Mouse (Mus musculus) hindbrain, embryonic 10.5 days (tissue): ENCODE data around the gene Magi2. TPM values are rescaled to one million over a fixed set of nuclear protein-coding genes. Genes with fewer than 3 reads are reported as not detected.

ENCODE experiments used
- DNase-seq: peaks from one replicate; pipeline ENCODE4 v3.0.0-alpha.2; 2017; ENCODE audit warnings: low spot score
- H3K27ac ChIP-seq: fragments of 300-500 bp; sonication (generic); 2 replicates; pipeline ENCODE4 v1.5.1; 2016; ENCODE audit warnings: mild to moderate bottlenecking, moderate library complexity
- H3K27me3 ChIP-seq: fragments of 300-500 bp; sonication (generic); 2 replicates; pipeline ENCODE4 v1.6.1; 2016; ENCODE audit warnings: mild to moderate bottlenecking; ENCODE audit not compliant: poor library complexity, insufficient read depth, severe bottlenecking
- H3K36me3 ChIP-seq: fragments of 300-500 bp; sonication (generic); 2 replicates; pipeline ENCODE4 v1.6.1; 2016; ENCODE audit warnings: mild to moderate bottlenecking, moderate library complexity
- H3K4me1 ChIP-seq: fragments of 300-500 bp; sonication (generic); replicated peaks from 2 replicates; pipeline ENCODE4 v1.6.1; 2016; ENCODE audit warnings: mild to moderate bottlenecking
- H3K4me3 ChIP-seq: fragments of 300-500 bp; sonication (generic); 2 replicates; pipeline ENCODE4 v1.5.1; 2016; ENCODE audit warnings: mild to moderate bottlenecking, moderate library complexity
- H3K9me3 ChIP-seq: fragments of 300-500 bp; sonication (generic); 2 replicates; pipeline ENCODE4 v1.6.1; 2016; ENCODE audit warnings: mild to moderate bottlenecking, moderate library complexity
- WGBS: fragments of 180-500 bp; shearing (Covaris S2); methylation state at CpG from one replicate; pipeline ENCODE4 v1.1.7; 2016; 5-methylcytosine and 5-hydroxymethylcytosine counted together
- polyA plus RNA-seq: library from polyadenylated mRNA; unstranded; fragments of >200 nt; fragmentation: Nextera tagmentation; extraction: Ambion mirVana; gene quantifications from 2 replicates; pipeline ENCODE4 v1.2.1, GENCODE M21; 2016

The Magi2 gene
- polyA plus RNA-seq, 1 experiment from 2014 or later, result 9.9 TPM

GRCm38 (mm10) chr5:19908706-19909060 is 681.8 kb downstream of the Magi2 start:
- no peaks in the 10 kb centered on the region for H3K36me3 ChIP-seq
- 1% methylated on average over 5 of the region's 5 CpGs for WGBS
- H3K27me3 ChIP-seq, result peaks cover 14% of the 10 kb centered on the region
- peaks cover 26% of the 10 kb centered on the region for H3K4me1 ChIP-seq
- H3K4me3 ChIP-seq, result peak overlapping the region; percentile 58
- peak overlapping the region; percentile 75; the same call in 1 of the 2 replicates for H3K27ac ChIP-seq
- no peaks in the 10 kb centered on the region for H3K9me3 ChIP-seq
- no peak for DNase-seq

- Histone ChIP-seq H3K4me1 (peaks cover 26% of the 10 kb centered on the region), H3K36me3 (no peaks in the 10 kb centered on the region), H3K4me3 (peak overlapping the region; percentile 58), H3K27ac (peak overlapping the region; percentile 75; the same call in 1 of the 2 replicates), H3K27me3 (peaks cover 14% of the 10 kb centered on the region), H3K9me3 (no peaks in the 10 kb centered on the region)
- WGBS, result 3% methylated on average over 11 of the region's 11 CpGs
- DNase-seq, result peak; percentile 33
Observed at GRCm38 (mm10) chr5:19909071-19909470, 682.2 kb downstream of the Magi2 start.

DNA sequence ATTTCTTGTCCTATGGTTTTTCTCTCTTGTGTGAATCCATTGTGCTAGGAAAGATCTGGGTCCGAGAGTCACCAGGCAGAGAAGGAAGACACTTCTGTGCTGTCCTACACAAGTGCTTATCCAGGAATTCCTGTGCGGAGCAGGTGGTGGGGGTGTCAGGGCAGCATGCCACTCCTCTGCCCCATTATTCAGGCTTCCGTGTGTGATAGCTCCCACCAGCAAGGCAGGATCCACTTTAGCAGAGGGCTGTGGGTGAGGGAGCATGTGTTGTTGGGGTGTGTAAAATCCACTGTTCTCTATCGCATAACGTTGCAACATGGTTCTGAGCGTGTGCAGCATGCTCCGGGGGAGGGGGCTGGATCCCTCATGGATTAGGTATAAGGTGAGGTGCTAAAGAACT is 682.8 kb downstream of the Magi2 start:
- peak overlapping the region; percentile 58 for H3K4me3 ChIP-seq
- no peak for DNase-seq
- 72% methylated on average over 7 of the region's 7 CpGs for WGBS
- no peak overlapping the region for H3K27ac ChIP-seq
- H3K4me1 ChIP-seq, result peaks cover 26% of the 10 kb centered on the region
- H3K27me3 ChIP-seq, result peaks cover 14% of the 10 kb centered on the region
- no peaks in the 10 kb centered on the region for H3K9me3 ChIP-seq
- no peaks in the 10 kb centered on the region for H3K36me3 ChIP-seq

DNA sequence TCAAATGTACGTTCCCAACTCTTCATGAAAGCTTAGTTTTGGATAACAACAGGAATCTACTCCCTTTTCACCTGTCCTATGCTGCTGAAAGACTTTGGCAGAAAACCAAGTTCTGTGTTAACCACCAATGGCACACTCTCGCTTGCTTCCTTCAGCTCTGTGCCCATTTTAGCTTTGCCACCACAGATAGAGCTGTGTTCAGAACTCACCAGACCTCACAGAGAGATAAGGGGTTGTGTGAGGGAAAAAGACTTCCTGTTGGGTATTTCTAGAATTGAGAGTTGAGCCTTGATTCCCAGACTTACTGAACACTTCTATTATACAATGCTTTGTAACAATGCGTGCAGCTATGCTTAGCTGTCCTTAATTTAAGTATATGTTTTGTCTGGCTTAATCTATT is 705.3 kb downstream of the Magi2 start:
- H3K27ac ChIP-seq, result no peak overlapping the region
- H3K9me3 ChIP-seq, result no peaks in the 10 kb centered on the region
- H3K4me3 ChIP-seq, result no peak overlapping the region
- H3K27me3 ChIP-seq, result no peaks in the 10 kb centered on the region
- 85% methylated on average over 3 of the region's 3 CpGs for WGBS
- H3K4me1 ChIP-seq, result no peaks in the 10 kb centered on the region
- no peak for DNase-seq
- no peaks in the 10 kb centered on the region for H3K36me3 ChIP-seq

DNA sequence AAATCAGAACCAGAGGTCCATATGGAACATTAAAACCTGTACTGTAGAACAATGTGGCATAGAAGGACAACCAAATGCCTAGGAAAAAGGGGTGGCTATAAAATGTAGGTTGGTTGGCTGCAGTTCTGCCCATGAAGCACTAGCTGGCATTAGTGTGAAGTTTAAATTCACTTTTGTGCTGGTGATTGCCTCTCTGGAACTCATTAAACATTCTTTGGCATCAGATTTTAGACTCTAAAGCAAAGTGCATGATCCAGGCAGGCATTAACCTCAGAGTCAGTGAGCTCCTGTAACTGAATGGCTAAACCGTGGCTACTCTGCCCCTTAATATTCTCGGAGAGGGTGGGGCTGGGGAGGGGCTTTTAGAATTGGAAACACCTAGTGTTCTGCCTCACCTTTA is 706.4 kb downstream of the Magi2 start:
- DNase-seq, result no peak
- 82% methylated on average over 2 of the region's 2 CpGs for WGBS

GRCm38 (mm10) chr5:19951102-19951501 is 724.3 kb downstream of the Magi2 start:
- no peaks in the 10 kb centered on the region for H3K4me1 ChIP-seq
- no peak overlapping the region for H3K4me3 ChIP-seq
- no peaks in the 10 kb centered on the region for H3K9me3 ChIP-seq
- DNase-seq, result no peak
- no peaks in the 10 kb centered on the region for H3K36me3 ChIP-seq
- H3K27ac ChIP-seq, result no peak overlapping the region
- 90% methylated on average over 2 of the region's 2 CpGs for WGBS
- H3K27me3 ChIP-seq, result no peaks in the 10 kb centered on the region

More for the DNA sequence above, 706.4 kb downstream of the Magi2 start:
- no peak overlapping the region for H3K27ac ChIP-seq
- no peaks in the 10 kb centered on the region for H3K4me1 ChIP-seq
- H3K9me3 ChIP-seq, result no peaks in the 10 kb centered on the region
- H3K4me3 ChIP-seq, result no peak overlapping the region
- no peaks in the 10 kb centered on the region for H3K27me3 ChIP-seq
- H3K36me3 ChIP-seq, result no peaks in the 10 kb centered on the region

DNA sequence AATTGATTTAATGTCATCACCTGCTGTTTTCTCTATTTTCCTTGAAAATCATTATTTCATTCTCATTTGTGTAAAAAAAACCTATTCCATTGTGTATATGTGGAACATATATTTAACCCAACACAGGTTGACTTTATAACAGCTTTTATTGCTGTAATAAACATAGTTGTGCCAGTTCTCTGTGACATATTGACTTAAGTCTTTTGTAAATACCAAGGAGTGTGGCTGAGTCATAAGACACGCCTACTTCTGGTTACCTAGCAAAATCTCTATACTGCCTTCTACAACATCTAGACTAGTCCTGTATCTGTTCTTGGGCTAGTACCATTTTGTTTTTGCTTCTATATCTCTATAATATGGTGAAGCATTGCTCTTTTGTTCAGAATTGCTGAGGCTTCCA is 737.3 kb downstream of the Magi2 start:
- Histone ChIP-seq H3K27me3 (no peaks in the 10 kb centered on the region), H3K36me3 (no peaks in the 10 kb centered on the region), H3K4me1 (no peaks in the 10 kb centered on the region), H3K9me3 (no peaks in the 10 kb centered on the region), H3K27ac (no peak overlapping the region), H3K4me3 (no peak overlapping the region)
- 91% methylated on average over 1 of the region's 1 CpGs for WGBS
- no peak for DNase-seq

DNA sequence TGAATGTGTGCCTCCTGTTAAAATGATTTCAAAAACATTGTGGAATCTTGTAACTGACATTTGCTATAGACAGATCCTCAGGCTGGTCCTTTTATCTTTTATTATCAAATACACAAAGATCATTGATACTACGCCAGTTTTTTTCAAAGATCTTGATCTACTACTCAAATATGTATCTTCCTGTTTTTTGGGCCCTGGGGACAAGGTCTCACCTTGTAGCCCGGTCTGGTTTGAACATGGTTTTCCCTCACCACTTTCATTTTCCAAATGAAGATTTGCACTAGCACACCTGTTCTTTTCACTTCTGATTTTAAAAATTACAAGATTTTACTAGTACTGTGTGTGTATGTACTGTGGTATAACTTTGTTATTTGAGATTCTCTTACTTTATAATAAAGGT is 745.9 kb downstream of the Magi2 start:
- Histone ChIP-seq H3K27ac (no peak overlapping the region), H3K9me3 (no peaks in the 10 kb centered on the region), H3K4me3 (no peak overlapping the region), H3K4me1 (no peaks in the 10 kb centered on the region), H3K36me3 (no peaks in the 10 kb centered on the region), H3K27me3 (no peaks in the 10 kb centered on the region)
- no peak for DNase-seq
- 93% methylated on average over 2 of the region's 2 CpGs for WGBS

- WGBS, result 96% methylated on average over 3 of the region's 3 CpGs
Observed at GRCm38 (mm10) chr5:19973852-19974251, 747.0 kb downstream of the Magi2 start.

DNA sequence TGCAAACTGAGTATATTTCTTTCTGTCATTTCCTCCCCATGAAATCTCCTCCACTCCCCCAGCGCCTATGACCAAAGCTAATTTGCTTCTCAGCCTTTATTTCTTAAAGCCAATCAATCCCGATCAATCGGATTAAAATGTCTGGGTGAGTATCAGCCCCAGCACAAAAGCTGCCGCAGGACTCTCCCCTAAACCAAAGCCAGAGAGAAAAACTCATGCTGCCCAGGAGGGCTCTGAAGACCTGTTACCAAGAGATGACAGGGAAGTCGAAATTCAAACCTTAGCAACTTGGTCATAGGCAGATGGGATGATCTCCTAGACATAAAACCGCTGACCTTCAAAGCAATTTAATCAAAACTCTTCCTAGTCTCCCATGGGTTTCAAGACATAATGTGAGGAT is 754.7 kb downstream of the Magi2 start:
- Histone ChIP-seq H3K4me3 (no peak overlapping the region), H3K27me3 (no peaks in the 10 kb centered on the region), H3K27ac (no peak overlapping the region), H3K4me1 (peaks cover 14% of the 10 kb centered on the region), H3K9me3 (no peaks in the 10 kb centered on the region), H3K36me3 (no peaks in the 10 kb centered on the region)
- WGBS, result 80% methylated on average over 6 of the region's 6 CpGs
- DNase-seq, result no peak

More at GRCm38 (mm10) chr5:19973852-19974251, 747.0 kb downstream of the Magi2 start:
- Histone ChIP-seq H3K9me3 (no peaks in the 10 kb centered on the region), H3K36me3 (no peaks in the 10 kb centered on the region), H3K27ac (no peak overlapping the region), H3K4me1 (no peaks in the 10 kb centered on the region), H3K4me3 (no peak overlapping the region), H3K27me3 (no peaks in the 10 kb centered on the region)
- DNase-seq, result no peak

DNA sequence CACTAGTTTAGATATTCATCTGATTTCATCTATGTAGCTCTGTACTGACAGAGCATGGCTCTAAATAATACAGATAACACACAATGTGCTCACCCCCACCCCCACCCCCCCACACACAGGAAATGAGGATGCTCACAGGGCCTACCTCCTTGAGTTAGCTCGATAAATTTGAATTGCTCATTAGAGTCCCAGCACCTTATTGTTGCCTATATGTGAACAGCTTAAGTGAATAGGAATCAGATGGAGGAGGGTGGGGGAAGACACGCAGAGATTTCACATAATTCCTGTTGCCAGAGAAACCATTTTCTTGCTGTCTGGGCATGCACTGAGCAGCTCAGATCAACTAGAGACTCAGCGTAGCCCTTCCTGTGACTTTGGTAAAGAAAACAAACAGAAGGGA is 755.2 kb downstream of the Magi2 start:
- no peak for DNase-seq
- H3K4me3 ChIP-seq, result no peak overlapping the region
- H3K4me1 ChIP-seq, result peaks cover 14% of the 10 kb centered on the region
- H3K36me3 ChIP-seq, result no peaks in the 10 kb centered on the region
- WGBS, result 39% methylated on average over 3 of the region's 3 CpGs
- no peaks in the 10 kb centered on the region for H3K27me3 ChIP-seq
- no peaks in the 10 kb centered on the region for H3K9me3 ChIP-seq
- no peak overlapping the region for H3K27ac ChIP-seq

GRCm38 (mm10) chr5:19999486-19999885 is 772.6 kb downstream of the Magi2 start:
- no peak for DNase-seq
- WGBS, result 92% methylated on average over 6 of the region's 6 CpGs

GRCm38 (mm10) chr5:19999912-20000311 is 773.1 kb downstream of the Magi2 start:
- Histone ChIP-seq H3K4me1 (no peaks in the 10 kb centered on the region), H3K27ac (no peak overlapping the region), H3K9me3 (no peaks in the 10 kb centered on the region), H3K4me3 (no peak overlapping the region), H3K27me3 (no peaks in the 10 kb centered on the region), H3K36me3 (no peaks in the 10 kb centered on the region)
- 83% methylated on average over 1 of the region's 1 CpGs for WGBS
- no peak for DNase-seq

More at GRCm38 (mm10) chr5:19999486-19999885, 772.6 kb downstream of the Magi2 start:
- Histone ChIP-seq H3K9me3 (no peaks in the 10 kb centered on the region), H3K36me3 (no peaks in the 10 kb centered on the region), H3K27me3 (no peaks in the 10 kb centered on the region), H3K27ac (no peak overlapping the region), H3K4me1 (no peaks in the 10 kb centered on the region), H3K4me3 (no peak overlapping the region)

GRCm38 (mm10) chr5:20006616-20007015 is 779.8 kb downstream of the Magi2 start:
- Histone ChIP-seq H3K36me3 (no peaks in the 10 kb centered on the region), H3K9me3 (no peaks in the 10 kb centered on the region), H3K27me3 (no peaks in the 10 kb centered on the region), H3K4me3 (no peak overlapping the region), H3K27ac (no peak overlapping the region), H3K4me1 (no peaks in the 10 kb centered on the region)
- WGBS, result 91% methylated on average over 2 of the region's 2 CpGs
- no peak for DNase-seq
